Mouse (Mus musculus) spleen, adult 2 months (tissue): ENCODE data around the gene Pnldc1. TPM values are rescaled to one million over a fixed set of nuclear protein-coding genes. Genes with fewer than 3 reads are reported as not detected.

Source experiments
- DNase-seq, 2 experiments: peaks; one replicate each; pipeline versions ENCODE4 v3.0.0 to v3.0.0-alpha.2; 2012 to 2021; ENCODE audit warnings: low spot score in 2 of 2, low read depth in 1 of 2
- H3K27ac ChIP-seq: fragments of 200-500 bp; 2 replicates; pipeline ENCODE4 v1.5.1; 2012; ENCODE audit warnings: low read length, inconsistent platforms; ENCODE audit not compliant: insufficient read depth
- H3K27me3 ChIP-seq: fragments of 200-500 bp; 2 replicates; pipeline ENCODE4 v1.6.1; 2012; ENCODE audit warnings: mild to moderate bottlenecking, moderate library complexity, low read length, inconsistent platforms; ENCODE audit not compliant: control insufficient read depth, insufficient read depth
- H3K36me3 ChIP-seq: fragments of 200-500 bp; 2 replicates; pipeline ENCODE4 v1.6.1; 2012; ENCODE audit warnings: mild to moderate bottlenecking, low read length, inconsistent platforms; ENCODE audit not compliant: control insufficient read depth, insufficient read depth
- H3K4me1 ChIP-seq: fragments of 200-500 bp; 2 replicates; pipeline ENCODE4 v1.6.1; 2011; ENCODE audit warnings: inconsistent platforms; ENCODE audit not compliant: control insufficient read depth, insufficient read depth, insufficient read length
- H3K4me3 ChIP-seq: fragments of 200-500 bp; 2 replicates; pipeline ENCODE4 v1.5.1; 2011; ENCODE audit warnings: mild to moderate bottlenecking, inconsistent platforms; ENCODE audit not compliant: insufficient read depth, insufficient read length; ENCODE audit errors: extremely low read depth
- CTCF ChIP-seq: fragments of 200-500 bp; IDR thresholded peaks from 2 replicates; pipeline ENCODE4 v1.5.1; 2011; ENCODE audit warnings: mild to moderate bottlenecking, inconsistent platforms; ENCODE audit not compliant: insufficient read depth, insufficient read length, insufficient replicate concordance; ENCODE audit errors: extremely low read depth
- POLR2A ChIP-seq: fragments of 200-500 bp; IDR thresholded peaks from 2 replicates; pipeline ENCODE4 v1.6.1; 2011; ENCODE audit warnings: low read depth, low read length, inconsistent platforms
- WGBS: fragments of 180-500 bp; shearing (Covaris S2); methylation state at CpG from one replicate; pipeline ENCODE4 v1.1.7; 2018; 5-methylcytosine and 5-hydroxymethylcytosine counted together
- polyA plus RNA-seq: library from polyadenylated mRNA; depleted of rRNA; stranded (reverse); fragments of >200 nt; gene quantifications from 2 replicates; pipeline ENCODE4 v1.2.3, GENCODE M21; 2012

The Pnldc1 gene
- polyA plus RNA-seq, 1 experiment: 0.32 TPM

GRCm38 (mm10) chr17:12872275-12873028, 37.6 kb downstream of the Pnldc1 start:
- no peak for DNase-seq
- H3K27ac ChIP-seq: no peak overlapping the region
- TF ChIP-seq POLR2A (no peak), CTCF (no peak)
- WGBS: 22% methylated on average over 16 of the region's 16 CpGs
- no peaks in the 10 kb centered on the region for H3K4me1 ChIP-seq
- peaks cover 2% of the 10 kb centered on the region; the same call in 1 of the 2 replicates for H3K27me3 ChIP-seq
- H3K4me3 ChIP-seq: no peak overlapping the region
- no peaks in the 10 kb centered on the region for H3K36me3 ChIP-seq

- no peak for DNase-seq
- Histone ChIP-seq H3K27me3 (peaks cover 2% of the 10 kb centered on the region; the same call in 1 of the 2 replicates), H3K4me1 (no peaks in the 10 kb centered on the region), H3K27ac (no peak overlapping the region), H3K4me3 (no peak overlapping the region), H3K36me3 (no peaks in the 10 kb centered on the region)
- TF ChIP-seq CTCF: no peak
- TF ChIP-seq POLR2A: no peak
- 30% methylated on average over 4 of the region's 4 CpGs for WGBS
Measured at GRCm38 (mm10) chr17:12868640-12869039, 41.4 kb downstream of the Pnldc1 start.

GRCm38 (mm10) chr17:12868043-12868442, 42.0 kb downstream of the Pnldc1 start, which contains the start of gene Mas1:
Mas1 (minus strand) TSS chr17:12868143.
- no peak for TF ChIP-seq CTCF
- TF ChIP-seq POLR2A: no peak
- Histone ChIP-seq H3K4me1 (no peaks in the 10 kb centered on the region), H3K27me3 (peaks cover 2% of the 10 kb centered on the region; the same call in 1 of the 2 replicates), H3K4me3 (no peak within 1 kb of the TSS), H3K27ac (no peak within 1 kb of the TSS), H3K36me3 (no peaks in the 10 kb centered on the region)
- WGBS: 73% methylated on average over 2 of the region's 2 CpGs
- DNase-seq: no peak

- TF ChIP-seq CTCF (no peak), POLR2A (no peak)
- Histone ChIP-seq H3K4me3 (no peak overlapping the region), H3K27ac (no peak overlapping the region), H3K4me1 (no peaks in the 10 kb centered on the region), H3K27me3 (peaks cover 2% of the 10 kb centered on the region; the same call in 1 of the 2 replicates), H3K36me3 (no peaks in the 10 kb centered on the region)
- 82% methylated on average over 10 of the region's 10 CpGs for WGBS
- DNase-seq: no peak
Measured at GRCm38 (mm10) chr17:12866853-12867252, 43.2 kb downstream of the Pnldc1 start.

- 76% methylated on average over 3 of the region's 3 CpGs for WGBS
Measured at GRCm38 (mm10) chr17:12865407-12865806, 44.6 kb downstream of the Pnldc1 start.

GRCm38 (mm10) chr17:12864111-12864510, 45.9 kb downstream of the Pnldc1 start:
- Histone ChIP-seq H3K4me1 (no peaks in the 10 kb centered on the region), H3K27ac (no peak overlapping the region), H3K4me3 (no peak overlapping the region), H3K27me3 (no peaks in the 10 kb centered on the region), H3K36me3 (no peaks in the 10 kb centered on the region)
- no peak for DNase-seq
- TF ChIP-seq CTCF (no peak), POLR2A (no peak)

More at GRCm38 (mm10) chr17:12865407-12865806, 44.6 kb downstream of the Pnldc1 start:
- no peak for DNase-seq
- Histone ChIP-seq H3K4me1 (no peaks in the 10 kb centered on the region), H3K27ac (no peak overlapping the region), H3K27me3 (no peaks in the 10 kb centered on the region), H3K36me3 (no peaks in the 10 kb centered on the region), H3K4me3 (no peak overlapping the region)
- TF ChIP-seq CTCF (no peak), POLR2A (no peak)

GRCm38 (mm10) chr17:12859006-12859520, 51.0 kb downstream of the Pnldc1 start:
- H3K4me1 ChIP-seq: no peaks in the 10 kb centered on the region
- TF ChIP-seq CTCF (no peak), POLR2A (no peak)
- H3K27me3 ChIP-seq: no peaks in the 10 kb centered on the region
- DNase-seq: no peak
- no peak overlapping the region for H3K27ac ChIP-seq
- H3K36me3 ChIP-seq: no peaks in the 10 kb centered on the region
- 87% methylated on average over 8 of the region's 8 CpGs for whole genome bisulfite sequencing
- no peak overlapping the region for H3K4me3 ChIP-seq
